Mouse (Mus musculus) bone marrow, adult 2 months (tissue): ENCODE results near the gene Llgl2. TPM values are rescaled to one million over a fixed set of nuclear protein-coding genes. Genes with fewer than 3 reads are reported as not detected.

Experiments
- H3K27ac ChIP-seq: fragments of 200-500 bp; 2 replicates; pipeline ENCODE4 v1.5.1; 2012; ENCODE audit warnings: low read depth, mild to moderate bottlenecking, control low read depth, inconsistent platforms, low read length; ENCODE audit not compliant: control insufficient read depth, poor library complexity, insufficient read depth
- H3K4me1 ChIP-seq: fragments of 200-500 bp; 2 replicates; pipeline ENCODE4 v1.6.1; 2011; ENCODE audit warnings: low read length; ENCODE audit not compliant: control insufficient read depth, insufficient read depth
- H3K4me3 ChIP-seq: fragments of 200-500 bp; replicated peaks from 2 replicates; pipeline ENCODE3; 2011; ENCODE audit warnings: mild to moderate bottlenecking, low read depth, low read length, control low read depth; ENCODE audit not compliant: control insufficient read depth
- CTCF ChIP-seq: fragments of 200-500 bp; IDR thresholded peaks from 2 replicates; pipeline ENCODE4 v1.5.1; 2011; ENCODE audit warnings: low read length, control low read depth; ENCODE audit not compliant: control insufficient read depth, insufficient read depth
- POLR2A ChIP-seq: fragments of 200-500 bp; IDR thresholded peaks from 2 replicates; pipeline ENCODE4 v1.6.1; 2011; ENCODE audit warnings: low read depth, mild to moderate bottlenecking, control low read depth, low read length, borderline replicate concordance; ENCODE audit not compliant: control insufficient read depth
- WGBS: fragments of 180-500 bp; shearing (Covaris S2); methylation state at CpG from one replicate; pipeline ENCODE4 v1.1.7; 2018; 5-methylcytosine and 5-hydroxymethylcytosine counted together
- polyA plus RNA-seq: library from polyadenylated mRNA; stranded (reverse); fragments of >200 nt; gene quantifications from 2 replicates; pipeline ENCODE4 v1.2.4, GENCODE M21; 2011; ENCODE audit warnings: low replicate concordance; ENCODE audit not compliant: missing spikeins, insufficient read depth, insufficient read length

Llgl2 gene
- polyA plus RNA-seq, 1 experiment, result 13.7 TPM

DNA sequence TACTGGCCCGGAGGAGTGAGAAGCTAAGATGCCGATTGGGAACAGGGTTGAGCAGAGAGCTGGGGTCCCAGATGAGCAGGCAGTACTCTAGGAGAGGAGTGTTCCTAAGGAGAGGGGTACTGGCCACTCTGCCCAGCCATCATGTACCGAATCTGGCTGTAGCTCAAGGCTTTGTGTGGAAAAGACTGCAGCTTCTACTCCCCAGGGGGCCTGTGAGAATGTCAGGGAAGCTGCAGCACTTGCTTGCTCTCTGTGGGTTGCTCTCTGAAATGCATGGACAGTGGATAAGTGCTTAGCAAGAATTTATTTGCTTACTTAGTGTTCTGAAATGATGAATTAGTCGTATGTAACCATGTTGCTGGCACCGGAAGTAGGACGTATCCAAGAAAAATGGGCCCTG, 37.4 kb upstream of the Llgl2 start:
- Histone ChIP-seq H3K27ac (no peak overlapping the region), H3K4me3 (no peak overlapping the region), H3K4me1 (no peaks in the 10 kb centered on the region)
- TF ChIP-seq POLR2A (no peak), CTCF (no peak)
- WGBS, result 87% methylated on average over 6 of the region's 6 CpGs

DNA sequence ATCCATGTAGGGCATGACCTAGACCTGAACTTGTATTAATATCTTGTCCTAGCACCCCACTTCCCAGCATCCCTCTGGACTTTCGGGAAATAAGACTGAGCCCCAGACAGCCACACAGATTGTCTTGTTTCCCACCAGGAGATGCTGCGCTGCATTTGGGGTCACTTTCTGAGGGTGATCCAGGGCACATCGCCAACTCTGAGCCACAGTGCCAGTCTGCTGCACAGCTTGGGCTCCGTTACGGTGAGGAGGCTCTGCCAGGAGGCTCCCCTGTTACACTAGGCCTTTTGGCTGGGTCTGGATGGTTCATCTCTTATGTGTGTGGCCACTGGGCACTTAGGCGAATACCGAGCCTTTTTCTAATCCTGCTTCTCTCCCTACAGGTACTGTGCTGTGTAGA, 34.1 kb upstream of the Llgl2 start:
- H3K27ac ChIP-seq, result no peak overlapping the region
- H3K4me1 ChIP-seq, result no peaks in the 10 kb centered on the region
- no peak for TF ChIP-seq CTCF
- TF ChIP-seq POLR2A, result no peak
- no peak overlapping the region for H3K4me3 ChIP-seq
- 92% methylated on average over 7 of the region's 7 CpGs for WGBS

DNA sequence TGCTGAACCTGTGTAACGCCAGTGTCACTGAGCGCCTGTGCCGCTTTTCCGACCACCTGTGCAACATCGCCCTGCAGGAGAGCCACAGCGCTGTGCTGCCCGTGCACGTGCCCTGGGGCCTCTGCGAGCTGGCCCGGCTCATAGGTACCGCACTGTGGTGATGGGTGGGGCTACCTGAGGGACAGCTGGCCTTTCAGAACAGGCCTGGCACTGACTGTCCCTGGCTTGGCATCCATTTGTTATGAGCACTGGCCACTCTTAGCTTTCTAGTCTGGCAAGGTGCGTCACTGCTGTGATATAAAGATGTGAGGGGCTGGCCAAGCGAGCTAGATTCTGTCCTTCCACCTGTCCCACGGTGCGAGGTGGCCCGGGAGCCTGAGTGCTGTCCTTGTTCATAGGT, 31.9 kb upstream of the Llgl2 start:
- Histone ChIP-seq H3K4me1 (no peaks in the 10 kb centered on the region), H3K27ac (no peak overlapping the region), H3K4me3 (no peak overlapping the region)
- TF ChIP-seq POLR2A (no peak), CTCF (no peak)
- 97% methylated on average over 16 of the region's 16 CpGs for WGBS

DNA sequence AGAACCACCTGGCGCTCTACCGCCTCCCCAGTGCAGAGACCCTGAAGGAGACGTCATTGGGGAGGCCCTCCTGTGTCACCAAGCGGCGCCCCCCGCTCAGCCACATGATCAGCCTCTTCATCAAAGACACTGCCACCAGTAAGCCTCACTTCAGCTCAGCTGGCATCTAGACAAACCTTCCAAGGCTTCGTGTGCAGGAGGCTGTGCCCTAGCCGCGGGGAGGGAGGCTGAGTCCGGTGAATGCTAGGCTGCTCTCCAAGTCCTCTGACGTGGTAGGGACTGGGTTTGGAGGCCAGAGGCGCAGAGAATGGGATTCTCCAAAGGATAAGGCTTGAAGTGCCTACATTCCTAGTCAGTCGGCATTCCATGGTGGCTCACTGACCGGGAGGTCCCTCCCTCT, 31.5 kb upstream of the Llgl2 start:
- Histone ChIP-seq H3K27ac (no peak overlapping the region), H3K4me3 (no peak overlapping the region), H3K4me1 (no peaks in the 10 kb centered on the region)
- 93% methylated on average over 14 of the region's 14 CpGs for WGBS
- no peak for TF ChIP-seq POLR2A
- TF ChIP-seq CTCF, result no peak

DNA sequence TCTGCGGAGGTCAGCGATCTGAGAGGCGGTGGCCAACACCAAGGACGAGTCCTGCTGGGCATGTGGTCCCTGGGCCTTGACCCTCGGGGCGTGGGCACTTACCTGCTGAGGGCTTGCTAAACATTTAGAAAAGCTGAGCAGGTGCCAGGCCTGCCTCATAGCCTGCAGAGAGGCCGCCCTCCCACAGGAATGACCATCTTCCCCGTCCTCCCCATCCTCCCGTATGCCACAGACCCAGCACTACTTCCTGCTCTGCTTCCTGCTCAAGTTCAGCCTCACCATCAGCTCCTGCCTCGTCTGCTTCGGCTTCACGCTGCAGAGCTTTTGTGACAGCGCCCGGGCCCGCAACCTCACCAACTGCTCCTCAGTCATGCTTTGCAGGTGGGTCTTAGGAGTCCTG, 27.0 kb upstream of the Llgl2 start:
- TF ChIP-seq POLR2A (no peak), CTCF (no peak)
- Histone ChIP-seq H3K4me1 (no peaks in the 10 kb centered on the region), H3K27ac (no peak overlapping the region), H3K4me3 (no peak overlapping the region)
- WGBS, result 49% methylated on average over 15 of the region's 15 CpGs

DNA sequence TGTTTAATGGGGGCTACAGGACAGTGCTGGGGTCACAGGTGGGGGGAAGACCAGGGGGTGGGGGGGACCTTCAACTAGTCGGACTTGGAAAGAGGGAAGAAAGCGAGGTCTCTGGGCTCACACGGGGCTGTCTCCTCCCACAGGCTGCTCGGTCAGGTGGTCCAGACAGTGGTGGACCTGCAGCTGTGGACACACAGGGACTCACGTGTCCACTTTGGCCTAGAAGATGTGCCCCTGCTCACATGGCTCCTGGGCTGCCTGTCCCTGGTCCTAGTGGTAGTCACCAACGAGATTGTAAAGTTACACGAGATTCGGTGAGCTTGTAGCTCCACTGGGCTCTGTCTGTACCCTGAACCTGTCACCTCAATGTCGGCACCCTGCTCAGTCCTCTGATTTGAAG, 26.2 kb upstream of the Llgl2 start:
- WGBS, result 87% methylated on average over 9 of the region's 9 CpGs
- no peak overlapping the region for H3K27ac ChIP-seq
- H3K4me1 ChIP-seq, result no peaks in the 10 kb centered on the region
- no peak overlapping the region for H3K4me3 ChIP-seq
- no peak for TF ChIP-seq CTCF
- no peak for TF ChIP-seq POLR2A

DNA sequence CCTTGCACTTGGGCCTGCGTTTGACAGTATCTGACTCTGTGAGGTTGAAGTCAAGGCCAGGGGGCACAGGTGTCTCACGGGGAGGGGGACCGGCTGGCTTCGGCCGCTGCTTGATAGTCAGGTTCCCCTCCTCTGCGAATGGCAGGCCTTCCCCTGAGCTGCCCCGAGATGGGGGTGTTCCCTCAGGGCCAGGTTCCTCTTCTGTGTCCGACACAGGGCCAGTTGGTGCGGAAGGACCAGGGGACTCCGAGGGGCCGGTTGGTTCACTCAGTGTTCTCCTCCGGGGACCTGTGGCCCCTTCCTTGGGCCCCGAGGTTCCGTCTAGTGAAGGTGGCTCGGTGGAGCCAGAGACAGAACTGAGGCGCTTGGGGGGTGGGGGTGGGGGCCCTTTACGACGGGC, 22.9 kb upstream of the Llgl2 start:
- Histone ChIP-seq H3K4me3 (no peak overlapping the region), H3K27ac (no peak overlapping the region; the same call in 1 of the 2 replicates), H3K4me1 (no peaks in the 10 kb centered on the region)
- 83% methylated on average over 18 of the region's 18 CpGs for WGBS
- TF ChIP-seq POLR2A (no peak), CTCF (no peak)

DNA sequence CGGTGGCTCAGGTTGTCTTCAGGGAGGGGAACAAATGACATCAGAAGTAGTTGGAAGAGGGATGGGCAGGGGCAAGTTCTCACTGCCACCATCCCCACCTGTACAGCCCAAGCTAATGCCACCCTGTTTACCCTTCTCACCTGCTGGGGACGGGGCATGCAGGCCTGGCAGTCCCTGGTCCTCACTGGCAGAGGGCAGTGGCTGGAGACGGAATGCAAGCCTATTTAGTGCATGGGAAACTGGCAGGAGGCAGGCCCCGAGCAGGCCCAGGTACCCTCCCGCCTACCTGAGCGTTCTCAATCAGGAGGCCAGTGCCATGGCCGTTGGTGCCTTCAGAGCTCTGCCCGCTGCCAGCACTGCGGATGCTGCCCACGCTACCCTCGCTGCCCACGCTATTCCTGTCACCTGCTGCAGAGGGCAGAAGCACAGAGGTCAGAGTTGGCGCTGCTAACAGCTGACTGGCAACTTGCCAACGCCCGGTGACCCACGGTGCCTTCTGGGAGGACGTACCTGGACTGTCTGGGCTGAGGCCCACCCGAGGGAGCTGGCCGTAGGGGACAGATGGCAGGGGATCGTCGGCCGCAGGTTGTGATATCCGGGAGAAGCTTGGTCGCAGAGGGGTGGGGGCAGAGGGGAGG, 20.7 kb upstream of the Llgl2 start:
- TF ChIP-seq POLR2A, result no peak
- no peak for TF ChIP-seq CTCF
- Histone ChIP-seq H3K4me3 (no peak overlapping the region), H3K27ac (no peak overlapping the region), H3K4me1 (no peaks in the 10 kb centered on the region; the same call in 1 of the 2 replicates)
- WGBS, result 88% methylated on average over 24 of the region's 24 CpGs

DNA sequence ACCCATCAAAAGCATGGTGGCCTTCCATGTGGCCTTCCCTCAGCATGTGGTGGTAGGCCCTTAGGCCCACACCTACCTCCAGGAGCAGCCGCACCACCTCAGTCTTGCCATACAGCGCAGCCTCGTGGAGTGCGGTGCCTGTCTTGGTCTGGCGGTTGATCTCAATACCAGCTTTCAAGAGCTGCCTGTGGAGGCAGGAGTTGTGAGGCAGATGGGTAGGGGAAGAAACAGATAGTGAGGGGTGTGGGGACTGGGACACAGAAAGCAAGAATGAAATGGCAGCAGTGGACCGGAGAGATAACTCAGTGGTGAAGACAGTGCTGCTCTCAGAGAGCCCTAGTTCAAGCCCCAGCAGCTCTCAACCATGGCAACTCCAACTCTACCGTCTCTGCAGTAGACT, 18.8 kb upstream of the Llgl2 start:
- no peaks in the 10 kb centered on the region; the same call in 1 of the 2 replicates for H3K4me1 ChIP-seq

More for the DNA sequence above, 18.8 kb upstream of the Llgl2 start:
- peak overlapping the region; percentile 66 for H3K27ac ChIP-seq
- no peak for TF ChIP-seq CTCF
- no peak; the same call in 1 of the 2 replicates for TF ChIP-seq POLR2A
- H3K4me3 ChIP-seq, result peak overlapping the region; percentile 31
- WGBS, result 82% methylated on average over 7 of the region's 7 CpGs
